Mouse (Mus musculus) hematopoietic stem cell, adult 5-6 weeks (primary cell): Measurements from ENCODE around the gene Rin3. TPM values are rescaled to one million over a fixed set of nuclear protein-coding genes. Genes with fewer than 3 reads are reported as not detected.

Source experiments
- total RNA-seq: library from RNA; stranded (forward); fragments of 172-1452, 232-1000 nt; gene quantifications from 2 replicates; pipeline ENCODE4 v1.2.3, GENCODE M21; 2017

Rin3 gene
- total RNA-seq, 1 experiment from 2014 or later, result 41.8 TPM

Other genes starting within 250 kb of the Rin3 start
- 0.20 and 0.56 TPM in 2 replicates for gene Slc24a4, start 154.3 kb upstream of the Rin3 start, total RNA-seq
- gene Lgmn, start 156.8 kb downstream of the Rin3 start, total RNA-seq, result 2.3 and 7.1 TPM in 2 replicates
- gene Golga5, start 186.1 kb downstream of the Rin3 start, total RNA-seq, result 82.0 and 92.9 TPM in 2 replicates